Mouse (Mus musculus): ENCODE measurements at regions not wholly inside any gene's neighbourhood (a gene's known extent, or its start where the extent isn't known, plus 50 kb on each side); places are given as distances from the start of the nearest gene placed in this dataset.
"Not testable (repeated sequence)": the region's sequence is repeated elsewhere in the genome, so short reads cannot be mapped to it uniquely, and the experiment has no call there.

DNA sequence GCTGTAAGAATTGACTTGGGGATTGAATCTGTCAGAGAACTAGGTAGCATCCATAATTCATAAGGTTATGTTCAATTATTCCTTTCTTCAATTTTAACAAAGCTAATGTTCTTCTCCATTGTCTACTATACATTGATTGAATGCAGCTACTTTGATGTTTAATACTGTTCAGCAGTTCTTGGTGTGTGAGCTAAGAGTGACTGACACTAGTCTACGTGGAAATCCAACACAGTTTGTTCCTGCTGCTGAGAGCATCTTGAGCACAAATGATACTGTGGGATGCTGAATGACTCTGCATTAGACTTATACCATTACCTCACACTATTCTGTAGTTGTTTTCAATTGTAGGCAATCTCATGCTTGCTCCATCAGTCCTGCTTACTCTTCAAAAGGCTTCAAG, 249.4 kb upstream of the Akr1e1 start:
- Histone ChIP-seq H3K27me3 (no peaks in the 10 kb centered on the region), H3K4me2 (no peak overlapping the region), H3K9ac (no peak overlapping the region), H3K27ac (no peak overlapping the region), H3K36me3 (no peaks in the 10 kb centered on the region), H3K4me3 (replicated peaks) (no peak overlapping the region), H3K4me1 (no peaks in the 10 kb centered on the region), H3K9me3 (replicated peaks) (no peaks in the 10 kb centered on the region)
- ATAC-seq (replicated peaks; ENCODE audit: low FRiP score): no peak
- WGBS: 81% methylated on average over 1 of the region's 1 CpGs

DNA sequence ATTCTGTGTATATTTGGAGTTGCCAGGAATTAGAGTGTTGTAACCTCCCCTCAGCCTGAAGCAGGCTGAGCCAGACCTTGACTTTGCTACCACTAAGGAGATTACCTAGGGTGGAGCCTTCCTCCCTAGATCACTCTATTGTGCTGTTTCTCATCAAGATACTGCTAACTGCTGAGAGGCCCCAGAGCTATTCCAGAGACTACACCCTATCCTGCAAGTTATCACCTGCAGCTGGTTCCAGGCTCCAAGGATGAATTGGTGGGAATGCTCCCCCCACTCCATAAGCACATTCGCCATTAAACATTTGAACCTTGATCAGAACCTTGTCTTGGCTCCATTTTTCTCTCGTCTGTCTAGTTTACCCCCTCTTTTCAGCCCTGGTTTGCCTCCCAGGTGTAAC, 230.5 kb upstream of the Akr1e1 start:
- H3K36me3 ChIP-seq; H3K27ac ChIP-seq; H3K4me2 ChIP-seq; H3K9me3 ChIP-seq (replicated peaks); H3K9ac ChIP-seq; H3K27me3 ChIP-seq; ATAC-seq (replicated peaks; ENCODE audit: low FRiP score); H3K4me3 ChIP-seq (replicated peaks); H3K4me1 ChIP-seq: not testable (repeated sequence)
- WGBS: 89% methylated on average over 2 of the region's 2 CpGs

DNA sequence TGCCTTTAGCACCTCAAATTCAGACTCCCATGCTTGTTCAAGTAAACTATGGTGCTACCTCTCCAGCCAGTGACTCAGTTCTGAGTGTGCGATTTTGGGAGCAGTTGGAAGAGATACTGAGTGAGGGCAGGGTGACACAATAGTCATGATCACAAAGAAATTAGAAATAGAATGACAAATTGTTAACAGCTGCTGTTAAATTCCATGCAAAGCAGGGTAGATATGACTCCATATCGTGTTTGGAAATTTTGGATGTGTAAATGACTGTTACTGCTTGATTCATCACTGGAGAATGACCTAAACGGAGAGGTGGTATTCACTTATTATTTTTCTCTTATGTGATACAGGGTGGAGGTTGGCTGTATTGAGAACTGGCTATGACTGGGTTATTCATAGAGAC, 217.8 kb upstream of the Akr1e1 start:
- Histone ChIP-seq H3K4me3 (replicated peaks) (no peak overlapping the region), H3K9ac (no peak overlapping the region), H3K4me2 (no peak overlapping the region), H3K36me3 (no peaks in the 10 kb centered on the region), H3K27me3 (no peaks in the 10 kb centered on the region), H3K9me3 (replicated peaks) (no peaks in the 10 kb centered on the region), H3K27ac (no peak overlapping the region), H3K4me1 (no peaks in the 10 kb centered on the region)
- ATAC-seq (replicated peaks; ENCODE audit: low FRiP score): no peak
- WGBS: 87% methylated on average over 3 of the region's 3 CpGs

DNA sequence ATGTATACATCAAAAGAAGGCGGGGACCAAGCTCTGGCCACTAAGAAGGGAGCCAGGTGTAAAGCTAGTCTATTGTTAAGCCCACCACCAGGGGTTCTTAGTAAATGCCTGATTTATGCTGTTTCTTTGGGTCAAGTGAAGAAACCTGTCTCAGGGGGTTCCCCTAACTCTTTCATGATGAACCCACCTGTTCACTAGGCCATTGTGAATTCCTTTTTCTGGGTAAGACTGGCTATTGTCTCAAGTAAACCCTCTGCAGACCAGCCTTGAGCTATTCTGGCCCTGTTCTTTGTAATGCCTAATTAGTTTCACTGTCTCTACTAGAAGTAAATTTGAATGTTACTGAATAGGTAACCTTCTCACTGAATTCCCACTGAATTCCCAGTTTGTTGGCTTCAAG, 216.8 kb upstream of the Akr1e1 start:
- 100% methylated on average over 1 of the region's 1 CpGs for WGBS
- H3K27ac ChIP-seq; H3K36me3 ChIP-seq; H3K4me2 ChIP-seq; H3K9me3 ChIP-seq (replicated peaks); H3K27me3 ChIP-seq; H3K4me1 ChIP-seq; H3K9ac ChIP-seq; ATAC-seq (replicated peaks; ENCODE audit: low FRiP score); H3K4me3 ChIP-seq (replicated peaks): not testable (repeated sequence)

DNA sequence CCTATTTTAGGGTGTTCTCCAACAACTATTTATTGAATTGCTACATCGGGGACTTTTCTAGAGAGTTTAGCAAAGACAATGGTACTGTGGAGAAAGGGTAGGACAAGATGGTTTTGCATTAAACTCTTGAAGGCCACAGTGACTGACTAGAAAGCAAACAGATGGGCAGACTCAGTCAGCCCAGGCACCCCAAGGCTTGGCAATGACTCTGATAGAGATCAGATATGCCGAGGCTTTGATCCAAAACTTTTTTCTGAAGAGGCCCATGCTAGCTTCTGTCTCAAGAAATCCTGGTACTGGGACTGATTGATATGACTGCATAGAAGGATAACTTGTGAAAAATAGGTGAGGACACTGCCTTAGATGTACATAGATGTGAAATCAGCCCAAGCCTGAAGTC, 197.9 kb upstream of the Akr1e1 start:
- 81% methylated on average over 2 of the region's 2 CpGs for WGBS
- no peak overlapping the region for H3K4me3 ChIP-seq (replicated peaks)

DNA sequence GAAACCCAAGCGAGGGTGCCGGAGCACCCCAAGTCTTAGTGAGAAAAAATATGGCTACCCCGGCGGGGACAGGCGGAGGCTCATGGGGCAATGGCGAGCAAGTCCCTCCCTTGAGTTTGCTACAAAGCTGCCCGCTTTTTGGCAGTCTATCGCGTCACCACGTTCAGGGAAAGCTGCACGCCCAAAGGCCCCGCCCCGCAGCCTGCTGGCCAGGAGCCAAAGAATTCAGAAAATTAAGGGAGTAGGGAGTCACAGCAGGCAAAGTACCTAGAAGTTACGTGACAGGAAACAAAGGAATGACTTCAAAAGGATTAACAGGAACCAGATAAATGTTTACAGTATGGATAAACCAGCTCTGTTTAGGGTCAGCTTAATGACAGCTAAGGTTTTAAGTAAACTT, 191.7 kb upstream of the Akr1e1 start:
- 92% methylated on average over 14 of the region's 14 CpGs for WGBS
- Histone ChIP-seq H3K4me1 (no peaks in the 10 kb centered on the region), H3K9ac (no peak overlapping the region), H3K27ac (no peak overlapping the region), H3K4me2 (no peak overlapping the region), H3K27me3 (no peaks in the 10 kb centered on the region), H3K9me3 (replicated peaks) (peaks cover 9% of the 10 kb centered on the region), H3K4me3 (replicated peaks) (no peak overlapping the region), H3K36me3 (no peaks in the 10 kb centered on the region)
- no peak for ATAC-seq (replicated peaks; ENCODE audit: low FRiP score)

More for the DNA sequence above, 197.9 kb upstream of the Akr1e1 start:
- H3K36me3 ChIP-seq: no peaks in the 10 kb centered on the region
- H3K4me2 ChIP-seq: no peak overlapping the region
- no peaks in the 10 kb centered on the region for H3K27me3 ChIP-seq
- no peaks in the 10 kb centered on the region for H3K9me3 ChIP-seq (replicated peaks)
- H3K4me1 ChIP-seq: no peaks in the 10 kb centered on the region
- ATAC-seq (replicated peaks; ENCODE audit: low FRiP score): no peak
- no peak overlapping the region for H3K27ac ChIP-seq
- H3K9ac ChIP-seq: no peak overlapping the region

DNA sequence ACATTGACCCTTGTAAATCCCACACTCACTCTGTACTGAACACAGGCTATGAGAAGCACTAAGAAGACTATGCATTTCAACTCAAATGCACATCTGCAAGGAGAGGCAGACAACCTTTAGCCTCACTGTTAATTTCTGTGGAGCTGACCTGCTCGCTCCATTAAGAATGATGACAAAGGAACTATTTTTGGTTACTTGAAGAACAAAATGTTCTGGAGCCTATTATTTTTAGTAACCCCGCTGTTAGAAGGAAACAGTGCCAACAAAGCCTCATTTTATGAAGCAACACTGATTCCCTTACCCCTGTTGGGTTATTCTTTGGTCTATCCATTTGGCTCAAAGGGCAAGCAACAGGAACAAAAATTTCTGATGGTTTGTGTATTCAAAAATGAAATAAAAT, 182.2 kb upstream of the Akr1e1 start:
- Histone ChIP-seq H3K27me3 (no peaks in the 10 kb centered on the region), H3K4me3 (replicated peaks) (no peak overlapping the region), H3K9me3 (replicated peaks) (no peaks in the 10 kb centered on the region), H3K4me2 (no peak overlapping the region), H3K9ac (no peak overlapping the region), H3K4me1 (no peaks in the 10 kb centered on the region), H3K36me3 (no peaks in the 10 kb centered on the region), H3K27ac (no peak overlapping the region)
- 75% methylated on average over 2 of the region's 2 CpGs for WGBS
- no peak for ATAC-seq (replicated peaks; ENCODE audit: low FRiP score)

DNA sequence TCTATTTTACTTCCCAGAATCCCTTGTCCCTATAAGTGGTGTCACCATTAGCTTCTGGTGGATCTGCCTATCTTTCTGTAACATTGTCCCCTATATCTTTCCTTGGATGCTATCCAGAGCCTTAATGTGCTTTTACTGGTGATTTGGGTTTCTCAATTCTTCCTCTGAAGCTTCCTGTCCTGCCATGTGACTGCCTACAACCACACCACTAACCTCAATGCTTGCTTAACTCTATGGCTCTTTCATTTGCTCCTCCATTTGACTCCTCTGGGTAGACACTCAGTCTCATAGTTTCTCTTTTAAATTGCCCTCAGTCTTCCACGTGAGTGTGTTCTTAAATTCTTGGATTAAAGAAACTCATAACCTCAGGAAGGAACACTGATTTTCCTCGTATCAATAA, 181.4 kb upstream of the Akr1e1 start:
- no peak overlapping the region for H3K9ac ChIP-seq
- no peaks in the 10 kb centered on the region for H3K9me3 ChIP-seq (replicated peaks)
- H3K4me2 ChIP-seq: no peak overlapping the region
- H3K27me3 ChIP-seq: no peaks in the 10 kb centered on the region
- H3K36me3 ChIP-seq: no peaks in the 10 kb centered on the region
- no peak overlapping the region for H3K27ac ChIP-seq
- H3K4me3 ChIP-seq (replicated peaks): no peak overlapping the region
- H3K4me1 ChIP-seq: no peaks in the 10 kb centered on the region
- WGBS: 79% methylated on average over 2 of the region's 2 CpGs
- ATAC-seq (replicated peaks; ENCODE audit: low FRiP score): no peak

DNA sequence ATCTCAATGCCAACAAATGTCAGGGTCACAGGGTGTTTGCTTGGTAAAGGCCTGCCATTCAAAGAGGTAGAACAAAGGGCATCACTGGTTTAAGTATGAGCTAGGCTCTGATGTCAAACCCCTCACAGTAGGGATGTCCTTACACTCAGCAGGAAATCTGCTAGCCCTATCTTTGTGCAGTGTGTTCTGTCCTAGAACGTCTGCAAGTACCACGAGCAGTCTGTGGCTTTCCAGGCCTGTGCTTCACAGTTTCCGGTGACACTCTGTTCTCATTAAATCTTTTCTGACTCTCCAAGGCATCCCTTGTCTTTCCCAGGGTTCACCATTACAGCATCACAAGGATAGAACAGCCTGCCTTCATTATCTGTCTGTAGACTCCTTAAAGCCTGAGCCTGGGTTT, 174.3 kb upstream of the Akr1e1 start:
- no peak for ATAC-seq (replicated peaks; ENCODE audit: low FRiP score)
- Histone ChIP-seq H3K9me3 (replicated peaks) (no peaks in the 10 kb centered on the region), H3K4me3 (replicated peaks) (no peak overlapping the region), H3K27me3 (no peaks in the 10 kb centered on the region), H3K4me2 (no peak overlapping the region), H3K27ac (no peak overlapping the region), H3K36me3 (no peaks in the 10 kb centered on the region), H3K4me1 (no peaks in the 10 kb centered on the region), H3K9ac (no peak overlapping the region)
- WGBS: 65% methylated on average over 3 of the region's 3 CpGs

DNA sequence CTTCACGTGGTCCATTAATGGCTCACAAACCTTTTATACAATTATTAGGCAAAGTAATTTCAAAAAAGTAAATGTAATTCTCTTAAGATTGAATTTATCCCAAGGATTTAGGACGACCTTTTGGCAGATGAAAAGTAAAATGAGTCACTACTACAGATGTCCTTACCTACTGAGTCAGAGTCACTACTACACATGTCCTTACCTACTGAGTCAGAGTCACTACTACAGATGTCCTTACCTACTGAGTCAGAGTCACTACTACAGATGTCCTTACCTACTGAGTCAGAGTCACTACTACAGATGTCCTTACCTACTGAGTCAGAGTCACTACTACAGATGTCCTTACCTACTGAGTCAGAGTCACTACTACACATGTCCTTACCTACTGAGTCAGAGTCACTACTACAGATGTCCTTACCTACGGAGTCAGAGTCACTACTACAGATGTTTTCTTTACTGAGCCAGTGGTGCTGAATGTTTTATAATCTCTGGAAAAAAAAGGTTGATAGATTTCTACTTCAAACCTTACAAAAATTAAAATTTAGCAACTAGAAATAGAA, 169.4 kb upstream of the Akr1e1 start:
- not testable (repeated sequence) for H3K27ac ChIP-seq; H3K4me2 ChIP-seq; H3K36me3 ChIP-seq; H3K9me3 ChIP-seq (replicated peaks); H3K4me3 ChIP-seq (replicated peaks); H3K9ac ChIP-seq; ATAC-seq (replicated peaks; ENCODE audit: low FRiP score); H3K4me1 ChIP-seq; H3K27me3 ChIP-seq
- WGBS: 84% methylated on average over 3 of the region's 3 CpGs

DNA sequence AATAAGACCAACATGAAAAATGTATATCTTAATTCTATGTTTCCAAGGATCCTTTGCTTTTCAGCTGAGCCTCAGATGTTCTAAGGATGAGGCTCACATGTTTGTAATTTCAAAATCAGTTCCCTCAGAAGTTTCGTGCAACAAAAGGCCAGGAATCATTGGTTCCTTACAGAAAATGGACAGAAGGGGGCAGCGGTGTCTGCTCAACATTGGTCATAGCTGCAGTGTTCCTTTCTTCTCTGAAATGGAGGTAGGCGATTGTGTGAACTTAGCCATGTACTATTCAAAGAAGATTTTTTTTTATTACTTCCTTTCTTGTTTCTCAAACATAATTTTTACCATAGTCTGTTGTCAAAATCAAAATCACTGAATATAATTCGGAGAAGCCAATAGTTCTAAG, 167.9 kb upstream of the Akr1e1 start:
- no peak for ATAC-seq (replicated peaks; ENCODE audit: low FRiP score)
- Histone ChIP-seq H3K27ac (no peak overlapping the region), H3K9me3 (replicated peaks) (no peaks in the 10 kb centered on the region), H3K9ac (no peak overlapping the region), H3K36me3 (no peaks in the 10 kb centered on the region), H3K27me3 (no peaks in the 10 kb centered on the region), H3K4me2 (no peak overlapping the region), H3K4me1 (no peaks in the 10 kb centered on the region), H3K4me3 (replicated peaks) (no peak overlapping the region)
- WGBS: 38% methylated on average over 4 of the region's 4 CpGs

DNA sequence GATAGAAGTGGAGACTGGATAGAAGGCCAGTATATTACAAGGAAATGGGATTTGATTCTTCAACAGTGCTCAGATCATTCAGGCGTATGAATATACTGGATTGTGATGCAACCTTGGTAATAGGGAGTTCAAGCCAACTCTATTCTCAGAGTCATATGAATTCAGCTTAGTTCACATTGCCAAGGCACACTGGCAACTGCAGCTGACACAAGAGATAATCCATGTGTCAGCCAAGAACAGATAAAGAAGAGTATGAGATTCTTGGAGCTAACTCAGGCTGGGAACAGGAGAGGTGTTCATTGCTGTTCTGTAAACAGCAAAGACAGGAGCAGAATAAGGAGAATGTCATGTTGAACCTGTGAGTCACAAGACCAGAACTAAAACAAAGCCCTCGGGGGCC, 163.3 kb upstream of the Akr1e1 start:
- no peaks in the 10 kb centered on the region for H3K9me3 ChIP-seq (replicated peaks)
- 92% methylated on average over 2 of the region's 2 CpGs for WGBS
- no peak overlapping the region for H3K9ac ChIP-seq
- no peaks in the 10 kb centered on the region for H3K36me3 ChIP-seq
- H3K4me1 ChIP-seq: peaks cover 8% of the 10 kb centered on the region
- no peak for ATAC-seq (replicated peaks; ENCODE audit: low FRiP score)
- H3K4me3 ChIP-seq (replicated peaks): no peak overlapping the region
- H3K4me2 ChIP-seq: no peak overlapping the region
- H3K27ac ChIP-seq: no peak overlapping the region
- no peaks in the 10 kb centered on the region for H3K27me3 ChIP-seq
